8 mouse cellular contexts compared by ENCODE assay signal in the genomic region with DNA sequence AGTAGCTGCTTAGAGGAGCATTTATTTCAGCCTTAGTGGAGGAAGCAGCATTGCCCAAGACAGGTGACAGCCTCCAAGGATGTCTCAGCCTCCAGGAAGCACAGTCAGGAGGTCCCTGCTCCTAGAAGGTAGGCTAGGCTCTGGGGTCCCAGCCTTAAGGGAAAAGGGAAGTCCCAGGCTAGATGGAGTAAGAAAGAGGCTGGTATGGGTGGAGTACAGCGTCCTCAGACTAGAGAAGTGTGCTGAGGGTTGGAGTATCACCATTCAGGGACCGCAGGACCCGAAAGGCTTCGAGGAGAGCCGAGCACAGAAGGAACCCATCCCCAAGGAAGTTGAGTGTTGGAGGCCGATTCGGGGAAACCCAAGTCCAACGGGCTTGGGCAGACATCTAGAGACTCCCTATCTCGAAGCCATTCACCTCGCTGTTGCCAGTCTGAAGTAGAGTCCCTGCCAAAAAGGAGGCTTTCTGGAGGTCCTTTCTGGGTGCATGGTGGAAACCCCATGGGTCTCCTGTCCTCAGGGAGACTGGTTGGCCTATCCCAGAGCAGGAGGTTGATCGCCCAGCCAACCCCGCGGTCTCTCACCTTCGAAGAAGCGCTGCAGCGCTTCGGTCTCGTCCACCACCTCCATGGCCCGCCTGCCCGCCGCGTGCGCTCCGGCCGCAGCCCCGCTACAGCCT. TPM values are rescaled to one million over a fixed set of nuclear protein-coding genes. Genes with fewer than 3 reads are reported as not detected.
DNase-seq lines count a peak whose midpoint lies in the region; ATAC-seq and TF ChIP-seq lines count a peak whose summit lies in the region.

No protein-coding gene starts in this region.

- WGBS in forebrain, embryonic 15.5 days, result 5% methylated on average over 26 of the region's 26 CpGs
- 1% methylated on average over 21 of the region's 26 CpGs for WGBS in liver, embryonic 16.5 days (ENCODE audit: insufficient replicate concordance)

- no peak for TF ChIP-seq CTCF in gastrocnemius, adult 2 months (IDR thresholded peaks at IDR 0.05)

- DNase-seq in gastrocnemius, adult 2 months, result no peak
- DNase-seq in gastrocnemius, postnatal 10 days, result no peak
- no peak for DNase-seq in right cerebral cortex, postnatal 36 days (ENCODE audit: low spot score in 2 of 2)
- DNase-seq in gastrocnemius, postnatal 4 days (ENCODE audit: low spot score in 2 of 2), result no peak

- no peak overlapping the region for H3K27ac ChIP-seq in gastrocnemius, adult 2 months
- H3K27ac ChIP-seq in forebrain, embryonic 15.5 days (replicated peaks), result no peak overlapping the region
- no peak overlapping the region for H3K27ac ChIP-seq in liver, embryonic 16.5 days (ENCODE audit: low read length)

- intact Hi-C loops in gastrocnemius, adult 2 months (cut with DNase I), result no loop called here

- no peaks in the 10 kb centered on the region for H3K36me3 ChIP-seq in forebrain, embryonic 15.5 days
- no peaks in the 10 kb centered on the region for H3K36me3 ChIP-seq in liver, embryonic 16.5 days (ENCODE audit: control insufficient read depth, insufficient read depth)

- H3K4me2 ChIP-seq in forebrain, embryonic 15.5 days (replicated peaks), result peak overlapping the region; percentile 58
- H3K4me2 ChIP-seq in liver, embryonic 16.5 days (ENCODE audit: low read depth, low read length), result peak overlapping the region; percentile 71

- H3K9ac ChIP-seq in forebrain, embryonic 15.5 days (replicated peaks), result peak overlapping the region; percentile 36
- H3K9ac ChIP-seq in liver, embryonic 16.5 days (ENCODE audit: low read depth, low read length), result peak overlapping the region; percentile 58

- no peaks in the 10 kb centered on the region for H3K9me3 ChIP-seq in forebrain, embryonic 15.5 days
- H3K9me3 ChIP-seq in liver, embryonic 16.5 days (replicated peaks; ENCODE audit: control insufficient read depth, low read length), result no peaks in the 10 kb centered on the region

- peak; percentile 26 for ATAC-seq in CD4-positive, CD25-positive, alpha-beta regulatory T cell, adult 4 months
- peak; percentile 12; the same call in 1 of the 2 replicates for ATAC-seq in forebrain, embryonic 15.5 days (replicated peaks)
- no peak for ATAC-seq in liver, embryonic 16.5 days (ENCODE audit: low read depth)
- ATAC-seq in activated CD4-positive, CD25-positive, alpha-beta regulatory T cell, adult 4 months, result no peak

- peaks cover 9% of the 10 kb centered on the region; the same call in 1 of the 2 replicates for H3K4me1 ChIP-seq in forebrain, embryonic 15.5 days
- peaks cover 19% of the 10 kb centered on the region for H3K4me1 ChIP-seq in liver, embryonic 16.5 days (ENCODE audit: control insufficient read depth, low read depth, low read length)

- peak overlapping the region; percentile 67 for H3K4me3 ChIP-seq in gastrocnemius, adult 2 months
- H3K4me3 ChIP-seq in forebrain, embryonic 15.5 days, result peak overlapping the region; percentile 40
- H3K4me3 ChIP-seq in liver, embryonic 16.5 days (ENCODE audit: low read depth, low read length), result peak overlapping the region; percentile 62

- H3K27me3 ChIP-seq in forebrain, embryonic 15.5 days, result peaks cover 17% of the 10 kb centered on the region
- peaks cover 5% of the 10 kb centered on the region; the same call in 1 of the 2 replicates for H3K27me3 ChIP-seq in liver, embryonic 16.5 days (ENCODE audit: control insufficient read depth, insufficient read depth, low read depth, low read length)

RNA-seq across cellular contexts. Expression of a gene that starts 0.4 kb away (rescaled TPM):
- total RNA-seq in gastrocnemius, adult 2 months (2021), result not detected
- under 1 TPM; 0.09 to 0.14 TPM for total RNA-seq in gastrocnemius, postnatal 10 days (2021)
- under 1 TPM in 1 of 2 experiments, not detected in 1; 0.19 TPM for polyA plus RNA-seq in CD4-positive, CD25-positive, alpha-beta regulatory T cell, adult 4 months (2017; shearing (Covaris generic))
- 0.18 and 0.26 TPM in 2 replicates for polyA plus RNA-seq in forebrain, embryonic 15.5 days (2015; fragmentation: Nextera tagmentation; extraction: Ambion mirVana)
- 3.1 and 3.9 TPM in 2 replicates for polyA plus RNA-seq in liver, embryonic 16.5 days (2015; fragmentation: Nextera tagmentation; extraction: Ambion mirVana)
- under 1 TPM in 1 of 2 experiments, not detected in 1; 0.09 TPM for polyA plus RNA-seq in activated CD4-positive, CD25-positive, alpha-beta regulatory T cell, adult 4 months (2017; shearing (Covaris generic))
- total RNA-seq in gastrocnemius, postnatal 4 days (2021), result under 1 TPM; 0.26 to 0.39 TPM

RNA-seq across cellular contexts. Expression of a gene that starts 36.1 kb away (rescaled TPM):
- 1 to 10 TPM; 4.0 to 4.3 TPM for total RNA-seq in gastrocnemius, adult 2 months (2021)
- 1 to 10 TPM; 8.4 to 9.1 TPM for total RNA-seq in gastrocnemius, postnatal 10 days (2021)
- 10 to 100 TPM; 50.1 to 81.1 TPM for polyA plus RNA-seq in CD4-positive, CD25-positive, alpha-beta regulatory T cell, adult 4 months (2017; shearing (Covaris generic))
- 54.7 and 58.4 TPM in 2 replicates for polyA plus RNA-seq in forebrain, embryonic 15.5 days (2015; fragmentation: Nextera tagmentation; extraction: Ambion mirVana)
- 114 and 125 TPM in 2 replicates for polyA plus RNA-seq in liver, embryonic 16.5 days (2015; fragmentation: Nextera tagmentation; extraction: Ambion mirVana)
- polyA plus RNA-seq in activated CD4-positive, CD25-positive, alpha-beta regulatory T cell, adult 4 months (2017; shearing (Covaris generic)), result 10 to 100 TPM; 51.7 to 76.7 TPM
- total RNA-seq in gastrocnemius, postnatal 4 days (2021), result 10 to 100 TPM; 15.3 to 16.0 TPM

RNA-seq across cellular contexts. Expression of a gene that starts 36.3 kb away (rescaled TPM):
- total RNA-seq in gastrocnemius, adult 2 months (2021), result 10 to 100 TPM; 80.3 to 98.7 TPM
- total RNA-seq in gastrocnemius, postnatal 10 days (2021), result 100 to 1,000 TPM; 118 to 127 TPM
- 100 to 1,000 TPM; 288 to 332 TPM for polyA plus RNA-seq in CD4-positive, CD25-positive, alpha-beta regulatory T cell, adult 4 months (2017; shearing (Covaris generic))
- 397 and 403 TPM in 2 replicates for polyA plus RNA-seq in forebrain, embryonic 15.5 days (2015; fragmentation: Nextera tagmentation; extraction: Ambion mirVana)
- polyA plus RNA-seq in liver, embryonic 16.5 days (2015; fragmentation: Nextera tagmentation; extraction: Ambion mirVana), result 277 and 304 TPM in 2 replicates
- polyA plus RNA-seq in activated CD4-positive, CD25-positive, alpha-beta regulatory T cell, adult 4 months (2017; shearing (Covaris generic)), result 100 to 1,000 TPM; 356 to 371 TPM
- 100 to 1,000 TPM; 122 to 143 TPM for total RNA-seq in gastrocnemius, postnatal 4 days (2021)

RNA-seq across cellular contexts. Expression of a gene that starts 57.4 kb away (rescaled TPM):
- total RNA-seq in gastrocnemius, adult 2 months (2021), result 1 to 10 TPM; 4.2 to 9.9 TPM
- total RNA-seq in gastrocnemius, postnatal 10 days (2021), result 10 to 100 TPM; 27.9 to 28.5 TPM
- 1 to 10 TPM; 4.9 to 6.8 TPM for polyA plus RNA-seq in CD4-positive, CD25-positive, alpha-beta regulatory T cell, adult 4 months (2017; shearing (Covaris generic))
- 158 and 166 TPM in 2 replicates for polyA plus RNA-seq in forebrain, embryonic 15.5 days (2015; fragmentation: Nextera tagmentation; extraction: Ambion mirVana)
- polyA plus RNA-seq in liver, embryonic 16.5 days (2015; fragmentation: Nextera tagmentation; extraction: Ambion mirVana), result 79.4 and 92.4 TPM in 2 replicates
- 1 to 10 TPM; 6.7 to 7.2 TPM for polyA plus RNA-seq in activated CD4-positive, CD25-positive, alpha-beta regulatory T cell, adult 4 months (2017; shearing (Covaris generic))
- total RNA-seq in gastrocnemius, postnatal 4 days (2021), result 10 to 100 TPM; 49.8 to 51.3 TPM

Comparison
In these comparisons a context has a peak if more than half of its experiments do, and no peak if none do; other contexts are left out.
1. ATAC-seq: peak in CD4-positive, CD25-positive, alpha-beta regulatory T cell, adult 4 months (single experiment) and forebrain, embryonic 15.5 days (single experiment); none in liver, embryonic 16.5 days (single experiment) and activated CD4-positive, CD25-positive, alpha-beta regulatory T cell, adult 4 months (single experiment).
2. Peak in every context shown above with its lines, with median percentiles within 50 percentile points of each other: H3K4me3 ChIP-seq.